Mouse (Mus musculus) right cerebral cortex, adult 18-20 months (tissue): Measurements from ENCODE around the gene Ppp1r3g.
"Not testable (repeated sequence)": the region's sequence is repeated elsewhere in the genome, so short reads cannot be mapped to it uniquely, and the experiment has no call there.

Experiments
- DNase-seq: peaks from one replicate; pipeline ENCODE4 v3.0.0; 2022; ENCODE audit warnings: mixed read lengths

Gene Ppp1r3g

DNA sequence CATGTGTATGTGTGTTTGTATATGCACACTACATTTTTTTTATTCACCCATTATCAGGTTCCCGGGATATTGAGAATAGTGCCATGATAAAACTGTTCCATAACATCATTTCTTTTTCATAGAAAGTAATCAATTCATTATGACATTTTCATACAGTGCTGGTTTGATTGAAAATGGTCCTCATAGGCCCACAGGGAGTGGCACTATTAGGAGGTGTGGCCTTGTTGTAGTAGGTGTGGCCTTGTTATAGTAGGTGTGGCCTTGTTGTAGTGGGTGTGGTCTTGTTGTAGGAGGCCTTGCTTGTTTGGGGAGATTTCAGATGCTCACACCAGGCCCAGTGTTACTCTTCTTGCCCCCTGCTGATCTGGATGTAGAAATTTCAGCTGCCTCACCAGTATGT is at the start of gene Ppp1r3g:
Gene Ppp1r3g, plus strand, starts transcription at position 301 of the 400 bp plus-strand sequence.
- no peak for DNase-seq

DNA sequence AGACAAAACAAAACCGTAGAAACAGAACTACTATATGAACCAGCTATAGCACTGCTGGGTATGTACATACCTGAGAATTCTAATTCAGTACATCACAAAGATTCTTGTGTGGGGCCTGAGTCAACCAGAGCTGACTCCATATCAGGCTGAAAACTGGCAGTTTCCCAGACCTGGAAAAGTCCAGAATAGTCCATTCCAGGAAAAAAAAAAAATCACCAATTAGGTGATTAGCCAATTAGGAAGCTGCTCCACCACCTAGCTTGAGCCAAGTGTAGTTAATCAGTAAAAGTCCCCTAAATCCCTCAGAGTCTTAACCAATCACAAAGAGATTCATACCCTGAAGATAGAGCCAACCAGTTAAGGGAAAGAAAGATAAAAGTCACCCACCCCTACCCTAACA is 47.2 kb upstream of the Ppp1r3g start:
- DNase-seq: no peak

DNA sequence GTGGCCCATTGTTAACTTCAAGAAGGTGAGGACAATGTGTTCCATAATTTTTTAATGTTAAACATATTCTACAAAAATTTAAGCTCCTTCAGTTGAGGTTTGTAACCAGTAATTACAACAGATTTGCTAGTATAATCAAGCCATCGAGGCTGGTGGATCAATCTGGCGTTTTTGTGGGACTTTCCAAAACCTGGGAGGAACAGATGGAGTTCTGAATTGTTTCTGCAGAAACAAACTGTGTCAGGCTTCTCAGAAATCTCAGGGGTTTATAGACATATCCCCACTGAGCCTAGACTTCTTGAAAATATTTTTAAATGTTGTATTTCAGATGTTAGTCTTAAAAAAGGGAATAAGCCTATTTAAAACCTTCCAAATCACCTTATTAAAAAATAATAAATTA is 20.6 kb upstream of the Ppp1r3g start:
- peak; percentile 4 for DNase-seq

DNA sequence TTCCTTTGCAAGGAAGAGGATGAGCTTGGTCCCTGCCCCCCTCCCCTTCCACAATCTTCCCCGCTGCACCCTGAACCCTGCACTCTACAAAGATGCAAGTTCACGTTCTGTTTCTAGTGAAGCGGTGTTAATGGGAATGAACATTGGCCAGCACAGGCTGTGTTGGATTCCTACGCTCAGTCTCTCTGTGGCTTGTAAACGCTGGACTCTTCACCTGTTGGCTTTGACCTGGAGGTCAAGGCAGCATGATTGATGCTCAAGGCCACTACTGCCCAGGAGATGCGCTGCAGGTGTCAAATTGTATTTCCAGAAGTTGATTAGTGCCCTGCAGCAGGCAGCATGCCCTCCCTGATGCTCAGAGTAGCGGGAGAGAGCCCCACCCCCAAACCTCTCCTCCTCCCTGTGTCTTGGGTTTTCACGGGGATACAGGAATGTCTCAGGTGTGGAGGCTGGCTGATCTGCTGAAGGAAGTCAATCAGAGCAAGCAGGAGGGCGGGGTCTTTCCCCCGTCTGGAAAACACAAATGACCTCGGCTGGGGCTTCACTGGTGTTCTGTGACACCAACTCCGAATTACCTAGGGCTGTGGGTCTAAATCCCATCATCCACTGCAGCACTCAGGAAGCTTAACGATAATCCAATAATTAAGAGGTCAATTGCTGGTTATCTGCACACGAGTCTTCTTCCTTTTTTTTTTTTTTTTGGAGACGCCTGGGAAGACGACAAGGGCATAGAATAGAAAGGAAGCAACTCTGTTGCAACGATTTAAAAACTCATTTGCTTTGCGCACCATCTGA is 18.6 kb upstream of the Ppp1r3g start:
- no peak for DNase-seq

DNA sequence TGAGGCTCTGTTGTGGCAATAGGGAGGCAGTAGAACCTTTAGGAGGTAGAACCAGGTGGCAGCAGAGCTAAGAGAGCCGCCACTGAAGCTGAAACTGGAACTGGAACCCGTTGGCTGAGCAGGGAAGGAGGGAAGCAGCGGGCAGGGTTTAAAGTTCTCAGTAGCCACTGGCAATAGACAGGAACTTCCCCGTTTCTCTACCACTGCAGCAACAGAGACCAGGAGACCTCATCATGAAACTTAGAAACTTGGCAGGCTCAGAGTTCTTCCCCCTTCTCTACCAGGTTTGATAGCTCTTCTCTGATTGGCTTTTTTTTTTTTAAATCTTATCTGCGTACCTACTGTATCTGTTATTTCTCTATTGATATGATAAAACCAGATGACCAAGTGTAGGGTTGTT is 17.7 kb upstream of the Ppp1r3g start:
- no peak for DNase-seq

DNA sequence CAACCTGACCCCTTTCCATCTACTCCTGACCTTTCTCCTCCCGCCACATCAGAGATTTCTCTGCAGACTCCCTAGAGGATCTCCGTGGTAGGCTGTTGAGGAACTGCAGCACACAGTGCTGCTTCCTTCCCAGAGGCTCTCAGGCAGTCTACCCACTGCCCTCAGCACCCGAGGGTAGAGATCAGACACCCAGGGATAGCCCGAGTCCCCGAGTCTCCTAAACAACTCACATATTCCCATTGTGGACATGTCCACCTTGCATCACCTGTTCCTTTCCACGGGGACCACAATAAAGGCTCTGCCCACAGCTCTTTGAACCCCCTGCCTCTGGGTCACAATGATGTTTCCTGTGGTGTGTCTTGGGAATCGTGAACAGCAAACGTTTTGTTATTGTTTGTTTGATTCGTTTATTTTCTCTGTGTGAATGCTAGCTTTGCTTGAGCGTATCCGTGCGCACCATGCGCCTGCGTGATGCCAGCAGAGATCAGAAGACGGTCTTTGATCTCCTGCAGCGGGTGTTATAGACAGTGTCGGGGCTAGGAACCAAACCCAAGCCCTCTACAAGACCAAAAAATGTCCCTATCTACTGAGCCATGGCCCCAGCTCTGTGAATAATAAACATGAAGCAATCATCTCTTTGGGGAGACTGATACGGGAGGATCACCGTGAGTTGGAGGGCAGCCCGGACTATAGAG is 11.8 kb upstream of the Ppp1r3g start:
- DNase-seq: no peak

DNA sequence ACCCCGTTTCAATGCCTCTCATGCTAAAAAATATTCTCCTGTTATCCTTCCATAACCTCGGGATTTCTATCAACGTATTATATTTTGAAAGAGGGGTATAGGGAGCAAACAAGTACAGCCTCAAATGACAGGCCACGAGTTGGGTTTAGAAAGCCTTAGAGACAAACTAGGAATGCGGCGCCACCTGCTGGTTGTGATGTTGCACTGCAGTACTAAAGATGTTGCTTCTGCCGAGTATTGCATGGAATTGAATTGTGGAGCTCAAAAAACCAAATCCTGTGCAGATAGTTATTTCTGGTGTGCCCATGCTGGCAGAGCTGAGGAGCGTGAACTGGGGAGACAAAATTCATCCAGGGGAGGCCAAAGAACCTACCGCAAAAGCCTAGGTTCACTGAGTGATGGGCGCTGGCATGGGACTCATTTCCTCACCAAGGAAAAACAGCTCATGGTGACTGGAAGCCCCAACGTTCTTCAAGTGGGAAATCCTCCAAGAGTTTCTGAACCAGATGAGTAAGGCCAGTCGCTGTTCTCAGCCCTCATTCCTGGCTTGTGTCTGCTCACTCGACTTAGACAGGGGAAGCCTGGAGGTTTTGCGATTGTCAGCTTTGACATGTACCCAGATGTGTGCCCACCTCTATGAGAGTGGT is 11.2 kb upstream of the Ppp1r3g start:
- peak; percentile 78 for DNase-seq

DNA sequence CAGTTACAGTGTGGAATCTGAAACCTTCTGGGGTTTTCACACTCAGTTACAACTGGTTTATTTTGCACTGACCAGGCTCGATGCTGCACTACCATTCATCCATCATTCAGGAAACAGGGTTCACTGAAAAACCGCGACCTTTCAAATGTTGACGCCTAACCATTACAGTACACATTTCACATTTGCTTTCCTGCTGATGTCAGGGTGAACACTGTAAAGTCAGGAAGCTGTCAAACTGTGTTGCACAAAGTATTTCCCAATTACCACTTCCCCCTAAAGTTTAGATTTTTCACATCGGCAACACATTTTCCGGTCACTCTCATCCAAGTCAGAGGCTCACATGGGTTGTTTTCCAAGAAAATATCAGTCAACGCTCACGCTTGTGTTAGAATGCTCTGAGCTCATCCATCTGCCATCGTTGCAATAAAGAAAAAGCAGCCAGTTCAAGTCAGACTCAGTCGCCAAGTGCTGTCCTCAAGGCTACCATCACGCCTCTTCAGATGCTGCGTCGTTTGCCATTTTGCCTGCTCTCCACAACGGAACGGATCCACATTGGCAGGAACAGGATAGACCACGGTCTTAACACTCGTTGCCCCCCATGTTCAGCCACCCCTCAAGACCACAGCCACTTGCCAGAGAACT is 8.7 kb upstream of the Ppp1r3g start:
- DNase-seq: peak; percentile 7

DNA sequence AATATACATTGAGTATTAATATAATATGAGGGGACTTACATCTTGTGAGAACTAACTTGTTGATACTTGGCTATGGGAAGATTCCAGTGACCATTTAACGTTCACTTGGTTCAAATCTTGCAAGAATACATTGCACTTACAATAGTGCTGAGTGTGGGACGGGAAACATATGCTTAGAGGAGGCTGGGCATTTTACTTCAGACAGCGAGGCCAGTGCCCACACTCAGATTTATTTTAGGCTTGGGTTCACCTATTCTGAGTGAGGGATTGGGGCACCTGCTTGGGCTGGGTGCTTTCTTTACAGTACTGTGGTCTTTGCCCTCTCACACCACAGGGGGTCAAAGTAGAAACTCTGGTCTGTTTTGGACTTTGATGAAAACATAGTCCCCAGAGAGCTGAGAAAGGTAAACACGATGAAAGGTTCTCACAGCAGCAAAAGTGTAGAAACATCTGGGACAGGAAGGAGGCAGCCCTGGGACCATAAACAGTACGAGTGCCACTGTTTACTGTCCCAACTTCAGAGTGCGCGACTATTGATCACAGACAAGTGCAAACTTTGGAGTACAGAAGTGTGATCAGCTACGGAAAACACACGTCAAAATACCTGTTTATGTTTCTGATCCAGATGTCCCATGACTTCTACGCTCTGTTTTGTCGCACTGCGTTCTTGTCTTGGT is 890 bp downstream of the Ppp1r3g start:
- DNase-seq: peak; percentile 33

DNA sequence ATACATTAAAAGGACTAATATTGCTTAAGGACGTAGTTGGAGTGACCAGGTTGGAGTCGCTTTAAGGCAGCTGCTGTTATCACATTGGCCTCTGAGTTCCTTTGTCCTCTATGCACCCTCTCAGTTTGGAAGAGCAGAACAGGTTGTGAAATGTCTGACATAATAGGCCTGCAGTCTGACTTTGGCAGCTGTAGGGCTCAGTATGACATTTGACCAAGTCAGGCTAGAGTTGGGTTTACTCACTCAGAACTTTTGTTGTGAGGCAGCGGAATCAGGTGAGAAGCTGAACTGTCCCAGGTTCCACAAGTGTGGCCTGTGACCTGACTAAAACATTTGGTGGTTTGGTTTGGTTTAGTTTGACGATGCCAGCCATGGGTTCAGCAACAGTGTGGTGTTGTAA is 4.9 kb downstream of the Ppp1r3g start:
- DNase-seq: no peak

DNA sequence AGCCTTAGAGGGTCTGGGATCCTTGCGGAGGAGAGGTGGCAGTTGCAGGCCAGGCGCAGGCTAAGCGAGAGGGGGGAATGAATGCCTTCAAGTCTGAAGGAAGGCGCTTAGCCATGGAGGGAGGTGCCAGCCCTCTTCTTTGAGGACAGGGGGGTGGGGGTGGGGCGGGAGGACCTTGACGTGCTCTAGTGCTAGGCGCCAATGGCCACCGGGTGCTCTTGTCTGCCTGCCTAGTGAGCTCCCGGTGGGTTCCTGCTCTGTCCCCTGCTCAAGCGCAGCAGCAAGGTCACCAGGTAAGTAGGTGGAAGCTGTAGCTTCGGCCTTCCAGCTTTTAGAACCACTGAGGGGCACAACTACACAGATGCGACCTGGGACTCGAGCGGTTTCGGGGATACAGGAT is 9.1 kb downstream of the Ppp1r3g start:
- no peak for DNase-seq

DNA sequence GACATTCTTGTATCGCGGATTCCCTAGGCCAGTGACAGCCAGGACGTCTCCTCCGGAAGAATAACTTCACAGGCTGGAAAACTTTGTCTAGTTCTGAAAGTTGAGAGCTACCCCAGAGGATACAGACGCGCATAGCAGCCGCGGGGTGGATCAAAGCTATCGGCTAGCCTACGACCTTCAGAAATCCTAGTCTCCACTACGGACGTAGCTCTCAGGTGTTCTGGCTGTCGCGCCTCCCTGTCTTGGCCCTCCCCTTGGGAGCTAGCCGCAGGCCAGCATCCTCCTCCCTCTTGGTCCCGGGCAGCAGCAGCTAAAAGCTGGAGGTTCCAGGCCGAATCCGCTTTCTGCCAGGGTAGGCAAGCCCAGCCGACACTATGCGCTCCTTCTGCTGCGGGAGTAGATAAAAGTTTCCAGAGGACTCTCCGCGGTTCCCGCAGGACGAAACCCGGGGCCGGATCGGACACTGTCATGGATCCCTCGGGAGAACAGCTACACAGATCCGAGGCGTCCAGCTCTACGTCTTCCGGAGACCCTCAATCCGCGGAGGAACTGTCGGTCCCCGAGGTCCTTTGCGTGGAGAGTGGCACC is 9.6 kb downstream of the Ppp1r3g start:
- DNase-seq: peak; percentile 17

DNA sequence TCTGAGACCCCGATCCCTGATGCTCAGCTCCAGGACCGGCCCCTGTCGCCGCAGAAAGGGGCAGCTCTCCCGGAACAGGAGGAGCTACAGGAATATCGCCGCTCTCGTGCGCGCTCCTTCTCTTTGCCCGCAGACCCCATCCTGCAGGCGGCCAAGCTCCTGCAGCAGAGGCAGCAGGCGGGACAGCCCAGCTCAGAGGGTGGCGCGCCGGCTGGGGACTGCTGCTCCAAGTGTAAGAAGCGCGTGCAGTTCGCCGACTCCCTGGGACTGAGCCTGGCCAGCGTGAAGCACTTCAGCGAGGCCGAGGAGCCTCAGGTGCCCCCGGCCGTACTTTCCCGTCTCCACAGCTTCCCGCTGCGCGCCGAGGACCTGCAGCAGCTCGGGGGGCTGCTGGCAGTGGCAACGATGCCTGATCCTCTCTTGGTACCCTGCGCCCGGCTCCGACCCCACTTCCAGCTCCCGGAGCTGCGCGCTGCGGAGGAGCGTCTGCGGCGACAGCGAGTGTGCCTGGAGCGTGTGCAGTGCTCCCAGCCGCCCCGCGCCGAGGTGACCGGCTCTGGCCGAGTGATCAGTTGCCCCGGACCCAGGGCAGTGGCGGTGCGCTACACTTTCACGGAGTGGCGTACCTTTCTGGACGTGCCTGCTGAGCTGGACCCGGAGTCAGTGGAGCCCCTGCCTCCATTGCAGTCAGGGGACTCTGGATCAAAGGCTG is 10.2 kb downstream of the Ppp1r3g start:
- DNase-seq: no peak

DNA sequence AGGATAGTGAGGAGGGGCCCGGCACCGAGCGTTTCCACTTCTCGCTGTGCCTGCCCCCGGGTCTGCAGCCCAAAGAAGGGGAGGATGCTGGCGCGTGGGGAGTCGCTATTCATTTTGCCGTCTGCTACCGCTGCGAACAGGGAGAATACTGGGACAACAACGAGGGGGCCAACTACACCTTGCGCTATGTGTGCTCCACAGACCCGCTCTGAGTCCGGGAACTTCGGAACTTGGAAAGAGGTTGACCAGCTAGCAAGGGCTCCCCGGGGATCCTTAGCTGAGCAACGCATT is 10.7 kb downstream of the Ppp1r3g start:
- no peak for DNase-seq

DNA sequence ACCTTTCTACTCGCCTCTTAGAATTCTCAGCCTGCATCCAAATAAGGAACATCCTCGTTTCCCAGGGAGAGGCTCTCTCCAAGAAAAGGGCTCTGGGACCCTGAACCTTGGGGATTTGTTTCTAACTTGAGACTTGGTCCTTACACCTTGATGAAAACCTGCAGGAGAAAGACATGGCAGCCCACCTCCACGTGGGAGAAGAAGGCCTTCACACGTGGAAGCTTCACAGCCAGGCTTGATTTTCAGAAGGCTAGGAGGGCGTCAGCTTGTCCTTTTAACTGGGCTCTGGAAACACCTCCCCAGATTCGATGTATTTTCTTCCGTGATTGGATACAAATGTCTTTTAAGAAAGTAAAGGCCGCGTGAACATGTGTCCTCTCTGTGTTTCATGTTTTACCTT is 11.2 kb downstream of the Ppp1r3g start:
- DNase-seq: no peak

DNA sequence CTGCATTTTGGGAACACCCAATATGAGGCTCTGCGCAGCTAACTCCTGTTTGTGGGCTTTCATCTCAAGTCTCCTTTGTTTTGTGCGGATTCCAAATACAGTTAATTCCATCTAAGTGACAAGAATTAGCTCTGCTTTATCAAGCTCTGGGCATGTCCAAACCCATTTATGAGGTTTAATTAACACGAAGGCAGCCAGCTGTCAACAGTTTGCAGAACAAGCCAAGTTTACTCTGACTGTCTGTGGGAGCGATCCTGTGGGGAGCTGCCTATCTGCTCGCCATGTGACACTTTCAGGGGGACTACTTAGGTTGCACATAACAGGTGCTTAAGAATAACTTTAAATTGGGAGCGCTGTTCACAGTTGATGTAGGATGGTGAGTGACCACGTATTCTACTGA is 18.3 kb downstream of the Ppp1r3g start:
- DNase-seq: no peak

DNA sequence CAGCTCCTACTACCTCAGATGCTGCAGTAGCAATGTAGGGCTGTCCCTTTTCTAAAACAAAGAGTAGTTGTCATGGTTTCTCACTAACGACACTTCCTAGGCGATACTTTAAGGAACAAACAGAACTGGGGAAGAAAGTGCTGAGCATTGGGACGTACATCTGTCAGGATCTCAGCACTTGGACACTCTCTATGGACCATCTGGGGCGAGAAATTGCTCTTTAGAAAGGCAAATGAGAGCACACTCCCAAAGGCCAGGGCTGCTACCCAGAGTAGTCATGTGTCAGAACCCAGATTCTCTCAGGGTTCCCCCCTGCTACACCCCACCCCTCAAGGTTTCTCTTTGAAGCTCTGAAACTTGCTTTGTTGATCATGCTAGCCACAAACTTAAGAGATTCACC is 21.8 kb downstream of the Ppp1r3g start:
- no peak for DNase-seq

DNA sequence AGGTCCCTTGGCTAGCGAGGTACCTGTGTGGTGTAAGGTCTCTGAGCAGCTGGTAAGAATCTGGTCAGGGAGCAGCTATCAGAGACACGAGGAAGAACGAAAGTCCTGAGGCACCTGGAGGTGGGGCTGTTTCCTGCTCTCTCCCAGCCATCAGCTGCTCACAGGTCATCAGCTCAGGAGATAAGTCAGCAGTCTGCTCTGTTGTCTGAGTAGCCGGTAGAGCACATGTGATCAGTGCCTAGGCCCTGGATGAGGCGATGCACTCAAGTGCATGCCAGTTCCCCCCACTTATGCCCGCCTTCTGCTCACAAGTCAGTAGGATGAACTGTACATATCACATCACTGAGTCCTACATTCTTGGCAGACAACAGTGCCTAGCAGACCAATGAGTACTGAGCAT is 24.3 kb downstream of the Ppp1r3g start:
- no peak for DNase-seq

DNA sequence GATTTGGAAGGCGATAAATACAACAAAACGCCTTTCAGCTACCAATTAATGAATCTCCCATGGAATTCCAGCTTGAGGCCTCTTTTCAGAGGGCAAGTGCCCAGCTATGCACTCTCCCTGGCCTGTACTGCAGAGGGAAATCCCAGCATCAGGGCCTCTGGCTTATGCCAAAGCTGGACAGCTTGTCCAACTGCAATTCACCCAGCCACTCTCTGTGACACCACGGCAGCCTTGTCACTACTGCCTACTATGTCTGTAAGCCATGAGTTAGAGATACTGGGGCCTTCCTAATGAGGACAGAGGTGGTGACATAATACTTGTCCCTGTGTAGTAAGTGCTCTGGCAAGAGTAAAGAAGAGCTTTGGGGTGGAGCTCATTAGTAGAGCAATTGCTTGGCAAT is 30.7 kb downstream of the Ppp1r3g start:
- no peak for DNase-seq

DNA sequence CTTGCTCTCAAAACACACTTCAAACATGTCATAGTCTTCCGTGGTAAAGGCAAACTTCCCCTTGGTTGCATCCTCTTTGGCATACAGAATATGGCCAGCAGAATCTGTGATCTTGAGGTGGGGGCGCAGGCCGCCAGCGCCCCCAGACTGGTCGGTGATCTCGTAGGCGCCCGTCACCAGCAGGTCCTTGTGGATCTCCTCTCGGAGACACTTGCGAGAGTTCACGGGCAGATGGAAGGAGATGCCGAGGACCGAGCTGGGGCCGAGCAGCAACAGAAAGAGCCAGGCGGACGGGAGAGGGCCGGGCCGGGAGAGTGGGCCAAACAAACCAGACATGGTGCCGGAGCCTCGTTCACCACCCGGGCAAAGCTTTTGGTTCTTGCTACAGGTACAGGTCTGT is 32.5 kb downstream of the Ppp1r3g start:
- DNase-seq: not testable (repeated sequence)

DNA sequence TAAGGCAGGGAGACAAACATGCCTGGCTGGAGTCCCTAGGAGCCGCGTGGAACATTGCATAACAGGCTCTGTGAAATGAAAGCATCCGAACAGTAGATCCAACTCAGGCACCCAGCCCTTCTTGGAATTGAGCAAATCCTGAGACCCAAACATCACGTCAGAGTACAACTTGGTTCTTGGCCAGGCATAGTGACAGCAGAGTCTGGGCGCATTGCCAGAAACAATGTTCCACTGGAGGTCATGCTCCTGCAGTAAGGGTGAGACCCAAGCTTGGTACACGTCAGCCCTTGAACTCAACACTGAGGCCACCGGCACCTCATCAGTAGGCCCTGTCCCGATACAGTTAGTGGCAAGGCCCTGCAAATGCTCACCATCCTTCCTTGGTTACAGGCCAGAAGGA is 35.4 kb downstream of the Ppp1r3g start:
- peak; percentile 66 for DNase-seq

DNA sequence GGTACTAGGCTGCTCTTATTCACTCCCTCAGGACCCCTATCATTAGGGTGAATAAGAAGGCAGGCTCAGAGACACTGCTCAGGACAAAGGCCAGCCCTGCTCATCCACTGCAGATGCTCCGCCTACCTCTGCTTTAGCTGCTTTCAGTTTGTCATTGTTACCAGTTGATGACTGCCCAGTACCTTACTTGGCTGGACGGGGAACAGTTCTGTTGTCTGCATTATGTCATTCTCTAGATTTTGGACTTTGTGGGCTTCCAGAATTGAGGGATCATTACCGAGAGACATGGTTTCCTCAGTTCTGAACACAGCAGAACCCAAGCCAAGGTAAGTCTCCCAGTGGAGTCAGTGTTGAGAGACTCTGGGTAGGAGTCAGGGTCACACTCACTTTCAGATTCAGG is 36.6 kb downstream of the Ppp1r3g start:
- no peak for DNase-seq
